Mouse (Mus musculus) kidney, adult 2 months (tissue): ENCODE results near the gene Creb3l4.

ENCODE experiments used
- CTCF ChIP-seq: fragments of 200-500 bp; conservative IDR thresholded peaks from 2 replicates; pipeline ENCODE4 v1.5.1; 2011; ENCODE audit warnings: low read depth, mild to moderate bottlenecking, control low read depth, low read length, moderate library complexity, mixed read lengths; ENCODE audit not compliant: insufficient read depth, insufficient read length
- POLR2A ChIP-seq: fragments of 200-500 bp; IDR thresholded peaks from one replicate; pipeline ENCODE4 v1.6.1; 2011; ENCODE audit warnings: low read depth, low read length, control low read depth

GRCm38 (mm10) chr3:90270784-90271183 lies 27.5 kb upstream of the Creb3l4 start:
- no peak for TF ChIP-seq CTCF
- TF ChIP-seq POLR2A, result no peak
